Mouse (Mus musculus): ENCODE results near the gene Atxn1. TPM values are rescaled to one million over a fixed set of nuclear protein-coding genes. Genes with fewer than 3 reads are reported as not detected.

Atxn1 gene
- polyA plus RNA-seq, 1 experiment from 2014 or later, result 12.8 TPM

DNA sequence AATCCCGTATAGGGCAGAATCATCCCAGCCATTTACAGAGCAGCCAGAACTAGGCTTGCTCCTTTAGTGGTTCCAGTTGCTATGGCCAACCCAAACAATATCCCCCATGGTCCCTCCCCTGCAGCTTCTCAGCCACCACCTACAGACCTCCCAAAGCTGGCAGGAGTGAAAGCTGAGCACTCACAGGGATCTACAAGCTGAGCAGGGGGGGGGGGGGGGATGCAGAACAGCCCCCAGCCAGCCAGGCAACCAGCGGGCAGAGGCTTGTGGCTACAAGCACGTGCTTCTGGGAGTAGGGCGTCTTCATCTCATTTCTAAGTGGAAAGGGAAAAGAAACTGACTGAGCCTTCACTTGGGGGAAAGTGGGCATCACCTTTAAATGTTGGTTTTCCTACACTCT is 59.9 kb downstream of the Atxn1 start:
- WGBS, result 53% methylated on average over 4 of the region's 4 CpGs
- Histone ChIP-seq H3K9me3 (no peaks in the 10 kb centered on the region), H3K36me3 (no peaks in the 10 kb centered on the region), H3K4me3 (no peak overlapping the region), H3K27me3 (no peaks in the 10 kb centered on the region), H3K9ac (replicated peaks) (no peak overlapping the region), H3K4me1 (peaks cover 24% of the 10 kb centered on the region), H3K4me2 (replicated peaks) (no peak overlapping the region), H3K27ac (replicated peaks) (no peak overlapping the region)
- ATAC-seq (replicated peaks), result no peak

DNA sequence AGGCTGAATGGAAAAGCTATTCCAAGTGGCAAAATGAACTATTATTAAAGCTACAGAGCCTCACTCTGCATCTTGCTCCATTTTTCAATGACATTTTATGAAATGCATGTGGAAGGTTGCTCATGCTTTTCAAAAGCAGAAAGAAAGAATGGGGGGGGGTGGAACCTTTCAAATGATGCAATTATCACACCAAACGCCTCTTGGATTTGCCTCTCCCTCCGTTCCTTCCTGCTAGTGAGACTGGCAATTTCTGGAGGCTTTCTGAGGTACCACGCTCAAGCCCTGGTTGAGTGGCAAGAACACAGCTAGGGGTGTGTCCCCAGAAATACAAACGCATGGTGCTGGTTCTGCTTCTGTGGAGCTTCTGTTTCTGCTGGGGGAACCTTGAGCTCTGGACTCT is 60.4 kb downstream of the Atxn1 start:
- Histone ChIP-seq H3K27me3 (no peaks in the 10 kb centered on the region), H3K36me3 (no peaks in the 10 kb centered on the region), H3K27ac (replicated peaks) (no peak overlapping the region), H3K9ac (replicated peaks) (no peak overlapping the region), H3K4me1 (peaks cover 24% of the 10 kb centered on the region), H3K9me3 (no peaks in the 10 kb centered on the region), H3K4me3 (no peak overlapping the region), H3K4me2 (replicated peaks) (no peak overlapping the region)
- ATAC-seq (replicated peaks), result no peak
- 74% methylated on average over 4 of the region's 4 CpGs for WGBS

DNA sequence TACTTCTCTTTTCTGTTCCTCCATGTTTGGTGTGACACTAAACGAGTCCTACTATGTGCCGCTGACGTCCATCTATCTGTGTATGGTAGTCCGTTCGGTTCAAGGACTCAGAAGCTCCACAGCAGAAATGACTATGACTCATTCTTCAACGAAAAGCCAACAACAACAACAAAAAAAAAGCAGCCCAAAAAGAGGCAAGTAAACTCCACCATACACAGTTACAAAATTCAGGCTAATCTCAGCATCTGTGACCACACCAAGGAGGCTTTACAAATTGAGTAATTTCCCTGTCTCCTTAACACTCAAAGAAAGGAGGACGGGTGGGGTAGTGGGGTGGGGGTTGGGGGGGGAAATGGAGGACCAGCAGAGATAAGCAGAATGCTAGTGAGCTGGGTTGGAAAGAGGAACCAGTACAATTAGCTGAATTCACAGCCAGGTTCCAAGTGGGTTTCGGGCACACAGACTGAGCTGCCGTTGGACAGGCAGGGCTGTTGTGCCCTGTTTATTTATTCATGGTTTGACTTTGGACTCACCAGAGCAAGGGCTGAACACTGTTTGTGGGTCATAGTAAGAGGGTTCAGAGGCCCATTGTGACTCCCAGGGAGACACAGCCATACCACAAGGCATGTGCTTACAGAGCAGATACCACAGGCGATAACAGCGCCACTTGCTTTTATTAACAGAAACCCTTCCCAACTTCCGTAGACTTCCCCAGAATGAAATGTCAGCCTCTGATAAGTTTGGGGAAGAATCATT is 61.1 kb downstream of the Atxn1 start:
- 80% methylated on average over 12 of the region's 12 CpGs for WGBS
- Histone ChIP-seq H3K36me3 (no peaks in the 10 kb centered on the region), H3K9ac (replicated peaks) (no peak overlapping the region), H3K4me1 (peaks cover 24% of the 10 kb centered on the region), H3K4me2 (replicated peaks) (no peak overlapping the region), H3K27me3 (no peaks in the 10 kb centered on the region), H3K9me3 (no peaks in the 10 kb centered on the region), H3K4me3 (no peak overlapping the region), H3K27ac (replicated peaks) (no peak overlapping the region)
- ATAC-seq (replicated peaks), result no peak

DNA sequence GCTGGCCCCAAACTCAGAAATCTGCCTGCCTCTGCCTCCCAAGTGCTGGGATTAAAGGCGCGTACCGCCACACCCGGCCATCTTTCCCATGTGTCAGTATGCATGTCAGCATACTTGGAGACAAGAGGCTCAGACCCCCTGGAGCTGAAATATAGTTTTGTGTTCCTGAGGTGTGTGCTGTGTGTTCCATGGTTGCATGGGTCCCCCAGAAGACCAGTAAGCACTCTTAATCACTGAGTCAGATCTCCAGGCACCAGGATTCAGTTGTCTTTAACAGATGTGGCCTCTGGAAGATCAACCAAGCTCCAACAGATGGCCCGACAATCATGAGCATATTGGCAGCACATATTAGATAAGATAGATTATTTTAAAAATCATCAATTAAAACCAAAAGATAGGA is 62.4 kb downstream of the Atxn1 start:
- Histone ChIP-seq H3K27me3 (no peaks in the 10 kb centered on the region), H3K27ac (replicated peaks) (no peak overlapping the region), H3K9ac (replicated peaks) (no peak overlapping the region), H3K4me1 (peaks cover 21% of the 10 kb centered on the region), H3K36me3 (no peaks in the 10 kb centered on the region), H3K9me3 (no peaks in the 10 kb centered on the region), H3K4me2 (replicated peaks) (no peak overlapping the region), H3K4me3 (no peak overlapping the region)
- 96% methylated on average over 5 of the region's 5 CpGs for WGBS
- no peak for ATAC-seq (replicated peaks)

DNA sequence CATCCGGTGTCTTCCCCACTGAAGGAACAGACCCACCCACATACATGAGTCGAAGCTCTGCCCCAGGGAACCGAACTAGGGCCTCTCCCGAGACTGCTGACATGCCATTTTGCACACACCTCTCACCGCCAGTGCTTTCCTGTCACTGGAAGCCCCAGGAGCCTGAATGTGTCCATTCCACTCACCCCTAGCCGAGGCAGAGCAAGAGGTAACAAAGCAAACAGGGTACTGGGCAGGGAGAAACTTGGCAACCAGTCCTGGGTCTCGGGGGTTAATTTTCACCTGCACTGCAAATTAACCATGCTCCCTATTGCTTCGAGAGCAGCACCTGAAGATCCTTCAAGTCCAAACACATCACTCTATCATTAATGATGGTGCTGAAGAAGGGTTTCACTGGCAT is 64.0 kb downstream of the Atxn1 start:
- no peaks in the 10 kb centered on the region for H3K36me3 ChIP-seq
- no peak overlapping the region for H3K4me3 ChIP-seq
- no peaks in the 10 kb centered on the region for H3K27me3 ChIP-seq
- no peak for ATAC-seq (replicated peaks)
- peaks cover 9% of the 10 kb centered on the region for H3K4me1 ChIP-seq
- H3K9me3 ChIP-seq, result no peaks in the 10 kb centered on the region
- WGBS, result 87% methylated on average over 8 of the region's 8 CpGs
- no peak overlapping the region for H3K4me2 ChIP-seq (replicated peaks)
- H3K9ac ChIP-seq (replicated peaks), result no peak overlapping the region
- no peak overlapping the region for H3K27ac ChIP-seq (replicated peaks)

DNA sequence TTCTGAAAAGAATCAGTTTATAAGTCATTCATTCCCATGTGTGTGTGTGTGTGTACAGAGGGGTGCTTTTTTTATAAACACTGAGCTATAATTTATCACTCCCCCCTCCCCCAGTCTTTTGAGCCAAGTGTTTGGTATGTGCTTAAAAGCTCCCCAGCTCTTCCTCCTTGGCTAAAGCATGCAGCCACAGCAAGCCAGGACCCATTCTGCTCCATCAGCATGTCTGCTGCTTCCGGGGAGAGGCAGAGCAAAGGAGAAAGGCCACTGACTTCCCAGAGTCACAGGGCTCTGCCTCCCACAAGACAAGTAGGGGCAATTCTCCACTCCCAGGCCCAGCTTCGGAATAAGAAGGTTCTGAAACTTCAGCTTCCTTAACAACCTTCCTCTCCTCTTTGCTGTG is 67.2 kb downstream of the Atxn1 start:
- H3K9me3 ChIP-seq, result no peaks in the 10 kb centered on the region
- no peaks in the 10 kb centered on the region for H3K36me3 ChIP-seq
- no peaks in the 10 kb centered on the region for H3K27me3 ChIP-seq
- no peak overlapping the region for H3K4me2 ChIP-seq (replicated peaks)
- WGBS, result 65% methylated on average over 2 of the region's 2 CpGs
- no peak overlapping the region for H3K27ac ChIP-seq (replicated peaks)
- no peaks in the 10 kb centered on the region; the same call in 1 of the 2 replicates for H3K4me1 ChIP-seq
- no peak for ATAC-seq (replicated peaks)
- H3K4me3 ChIP-seq, result no peak overlapping the region
- H3K9ac ChIP-seq (replicated peaks), result no peak overlapping the region

DNA sequence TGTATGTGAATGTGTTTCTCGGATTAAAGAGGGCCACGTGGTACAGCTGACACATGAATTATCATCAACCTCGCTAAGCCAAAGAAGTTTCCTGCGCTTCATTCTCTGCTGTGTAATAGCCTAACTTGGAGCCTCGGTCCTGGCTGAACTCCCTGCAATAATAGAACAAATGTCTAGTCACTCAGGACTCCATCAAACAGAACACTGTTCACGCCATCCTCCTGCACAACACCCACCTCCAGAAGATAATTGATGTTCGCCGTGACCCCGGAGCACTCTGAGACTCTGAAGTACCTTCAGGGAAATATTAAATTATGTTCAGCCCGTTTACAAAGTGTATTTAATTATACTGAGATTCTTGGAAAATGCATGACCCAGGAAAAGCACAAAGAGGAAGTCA is 70.0 kb downstream of the Atxn1 start:
- Histone ChIP-seq H3K4me2 (replicated peaks) (no peak overlapping the region), H3K4me3 (no peak overlapping the region), H3K27me3 (no peaks in the 10 kb centered on the region), H3K27ac (replicated peaks) (no peak overlapping the region), H3K36me3 (no peaks in the 10 kb centered on the region), H3K9me3 (no peaks in the 10 kb centered on the region), H3K4me1 (no peaks in the 10 kb centered on the region; the same call in 1 of the 2 replicates), H3K9ac (replicated peaks) (no peak overlapping the region)
- ATAC-seq (replicated peaks), result no peak
- 67% methylated on average over 10 of the region's 10 CpGs for WGBS

DNA sequence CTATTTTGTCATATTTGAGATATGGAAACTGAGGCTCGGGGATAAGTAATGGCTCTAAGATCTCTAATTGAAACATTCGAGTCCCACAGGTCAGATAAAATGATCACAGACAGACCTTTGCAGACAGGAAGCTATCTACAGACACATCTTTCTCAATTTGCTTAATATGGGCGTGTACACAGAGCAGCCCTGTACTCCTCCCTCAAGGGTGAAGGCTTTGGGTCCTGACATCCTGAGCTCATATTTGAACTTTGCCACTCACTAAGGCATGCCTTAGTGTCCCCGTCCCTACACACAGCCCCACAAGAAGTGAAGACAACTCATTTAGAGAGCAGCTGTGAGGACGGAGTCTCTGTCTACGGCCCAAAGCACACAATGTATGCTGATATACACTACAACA is 70.6 kb downstream of the Atxn1 start:
- no peak for ATAC-seq (replicated peaks)

DNA sequence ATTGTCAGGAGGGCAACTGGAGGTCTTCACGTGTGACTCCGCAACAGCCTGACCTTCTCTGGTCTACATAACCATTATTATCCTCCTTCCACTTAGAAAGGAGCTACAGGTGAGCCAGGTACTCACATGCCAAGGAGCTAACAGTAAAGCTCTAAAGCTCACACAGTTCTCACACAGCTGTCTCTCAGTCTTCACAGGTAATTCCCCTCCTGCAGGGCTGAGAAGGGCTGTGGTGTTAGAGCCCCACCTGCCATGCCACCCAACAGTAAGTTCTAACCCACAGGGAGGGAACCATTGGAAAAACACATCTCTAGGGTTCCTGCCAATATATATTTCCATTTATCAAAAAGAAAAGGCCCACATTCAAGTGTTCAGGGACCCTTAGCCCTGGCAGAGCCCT is 73.7 kb downstream of the Atxn1 start:
- no peak overlapping the region for H3K9ac ChIP-seq (replicated peaks)
- ATAC-seq (replicated peaks), result no peak
- 68% methylated on average over 2 of the region's 2 CpGs for WGBS

More for the DNA sequence above, 70.6 kb downstream of the Atxn1 start:
- no peak overlapping the region for H3K4me2 ChIP-seq (replicated peaks)
- no peaks in the 10 kb centered on the region for H3K27me3 ChIP-seq
- H3K4me3 ChIP-seq, result no peak overlapping the region
- no peaks in the 10 kb centered on the region for H3K9me3 ChIP-seq
- 89% methylated on average over 6 of the region's 6 CpGs for WGBS
- no peak overlapping the region for H3K27ac ChIP-seq (replicated peaks)
- H3K9ac ChIP-seq (replicated peaks), result no peak overlapping the region
- no peaks in the 10 kb centered on the region; the same call in none of the 2 replicates for H3K4me1 ChIP-seq
- H3K36me3 ChIP-seq, result no peaks in the 10 kb centered on the region

DNA sequence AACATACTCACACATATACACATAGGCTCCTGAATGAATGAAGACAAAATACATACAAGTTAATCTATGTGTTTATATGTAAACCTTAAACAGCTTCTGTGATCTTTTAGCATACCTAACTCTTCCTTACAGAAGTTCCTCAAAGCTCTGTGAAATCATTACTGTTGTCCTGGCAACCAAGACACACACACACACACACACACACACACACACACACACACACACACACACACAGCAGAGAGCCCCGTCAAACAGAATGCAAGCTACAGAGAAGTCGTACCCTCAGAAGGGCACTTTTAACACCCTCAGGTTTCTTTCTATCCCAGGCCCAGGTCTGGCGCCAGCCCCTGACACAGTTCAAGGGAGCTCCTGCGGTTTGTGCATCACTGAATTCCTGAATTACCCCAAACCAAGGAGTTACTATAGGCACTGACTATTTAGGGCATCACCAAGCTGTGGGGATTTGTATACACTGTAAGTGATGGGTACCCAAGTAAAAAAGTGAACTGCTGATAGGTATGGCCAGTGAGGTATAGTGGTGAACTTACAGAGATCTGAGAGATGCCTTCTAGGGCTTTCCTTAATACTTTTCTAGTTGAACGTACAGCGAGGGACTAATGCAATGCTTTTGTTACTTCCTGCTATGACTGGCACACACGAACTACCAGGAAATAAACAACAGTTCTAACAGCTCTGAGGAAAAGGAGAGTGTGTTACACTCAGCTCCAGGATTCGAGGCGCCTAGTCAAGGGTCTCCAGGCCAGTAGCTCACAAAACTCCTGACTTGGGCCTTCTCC is 75.7 kb downstream of the Atxn1 start:
- Histone ChIP-seq H3K4me1 (no peaks in the 10 kb centered on the region; the same call in 1 of the 2 replicates), H3K4me2 (replicated peaks) (no peak overlapping the region), H3K9ac (replicated peaks) (no peak overlapping the region), H3K9me3 (no peaks in the 10 kb centered on the region), H3K4me3 (no peak overlapping the region), H3K36me3 (no peaks in the 10 kb centered on the region), H3K27me3 (no peaks in the 10 kb centered on the region), H3K27ac (replicated peaks) (no peak overlapping the region)
- ATAC-seq (replicated peaks), result no peak
- 72% methylated on average over 9 of the region's 9 CpGs for WGBS

More for the DNA sequence above, 73.7 kb downstream of the Atxn1 start:
- no peak overlapping the region for H3K4me3 ChIP-seq
- H3K4me2 ChIP-seq (replicated peaks), result no peak overlapping the region
- H3K27me3 ChIP-seq, result no peaks in the 10 kb centered on the region
- no peak overlapping the region for H3K27ac ChIP-seq (replicated peaks)
- no peaks in the 10 kb centered on the region; the same call in 1 of the 2 replicates for H3K4me1 ChIP-seq
- no peaks in the 10 kb centered on the region for H3K9me3 ChIP-seq
- H3K36me3 ChIP-seq, result no peaks in the 10 kb centered on the region

DNA sequence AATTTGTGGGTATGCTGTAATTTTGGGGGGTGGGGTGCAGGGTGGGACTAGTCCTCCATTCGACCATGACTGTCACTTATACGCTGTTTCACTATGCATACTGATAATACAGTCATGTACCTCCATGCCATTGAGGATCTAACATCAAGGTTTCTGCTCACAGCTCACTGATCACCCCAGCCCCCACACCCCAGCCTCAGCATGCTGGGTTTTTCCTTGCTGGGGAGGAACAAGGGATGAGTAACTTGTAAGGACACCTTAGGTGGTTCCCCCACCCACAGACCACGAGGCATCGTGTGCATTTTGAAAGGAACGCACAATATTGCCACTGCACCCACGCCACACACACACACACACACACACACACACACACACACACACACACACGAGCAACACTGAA is 79.9 kb downstream of the Atxn1 start:
- no peak for ATAC-seq (replicated peaks)
- no peaks in the 10 kb centered on the region for H3K36me3 ChIP-seq
- no peak overlapping the region for H3K4me3 ChIP-seq
- WGBS, result 83% methylated on average over 7 of the region's 7 CpGs
- H3K27ac ChIP-seq (replicated peaks), result no peak overlapping the region
- H3K4me2 ChIP-seq (replicated peaks), result no peak overlapping the region
- no peaks in the 10 kb centered on the region for H3K9me3 ChIP-seq
- no peaks in the 10 kb centered on the region for H3K27me3 ChIP-seq
- no peak overlapping the region for H3K9ac ChIP-seq (replicated peaks)
- peaks cover 9% of the 10 kb centered on the region for H3K4me1 ChIP-seq

DNA sequence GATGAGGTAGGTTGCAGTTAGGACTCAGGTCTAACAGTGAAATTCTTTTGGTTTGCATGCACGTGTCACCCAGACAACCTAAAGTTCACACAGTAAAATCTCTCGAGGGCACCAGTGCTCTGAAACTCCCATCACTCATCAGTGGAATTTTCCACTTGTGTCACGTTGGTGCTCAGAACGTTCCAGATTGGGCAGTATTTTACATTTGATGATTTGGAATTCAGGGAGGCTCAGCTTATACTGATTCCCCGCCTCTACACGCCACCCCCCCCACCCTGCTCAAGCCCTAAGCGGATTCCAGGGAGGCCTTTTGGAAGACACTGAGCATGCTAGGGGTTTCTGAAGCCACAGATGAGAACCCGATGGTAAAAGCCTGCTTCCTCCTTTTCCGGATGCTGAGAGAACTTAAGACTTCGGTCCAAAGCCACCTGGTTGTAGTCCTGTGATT is 81.0 kb downstream of the Atxn1 start:
- Histone ChIP-seq H3K4me2 (replicated peaks) (no peak overlapping the region), H3K27me3 (no peaks in the 10 kb centered on the region), H3K9me3 (no peaks in the 10 kb centered on the region), H3K36me3 (no peaks in the 10 kb centered on the region), H3K4me3 (no peak overlapping the region), H3K4me1 (peaks cover 9% of the 10 kb centered on the region), H3K9ac (replicated peaks) (no peak overlapping the region), H3K27ac (replicated peaks) (no peak overlapping the region)
- WGBS, result 85% methylated on average over 10 of the region's 10 CpGs
- ATAC-seq (replicated peaks), result no peak

Data from forebrain, embryonic 15.5 days (tissue).